Mouse (Mus musculus) left cerebral cortex, postnatal 4 days (tissue): ENCODE data around the gene Cds1. TPM values are rescaled to one million over a fixed set of nuclear protein-coding genes. Genes with fewer than 3 reads are reported as not detected.
A peak's percentile ranks its signal among the peaks of the same experiment; 100 is the strongest.

ENCODE experiments used
- DNase-seq: peaks from one replicate; pipeline ENCODE4 v3.0.0-alpha.2; 2022
- intact Hi-C: fragments of 180-260 bp; cut with DNase I; formaldehyde crosslinking; loops from one replicate; pipeline ENCODE4 v1.15.1; 2025
- total RNA-seq, 2 experiments: library from RNA; stranded (reverse); gene quantifications; 2 replicates each; pipeline ENCODE4 v1.2.3; 2021

Cds1 gene
- total RNA-seq, result 10 to 100 TPM; 20.1 to 25.1 TPM

DNA sequence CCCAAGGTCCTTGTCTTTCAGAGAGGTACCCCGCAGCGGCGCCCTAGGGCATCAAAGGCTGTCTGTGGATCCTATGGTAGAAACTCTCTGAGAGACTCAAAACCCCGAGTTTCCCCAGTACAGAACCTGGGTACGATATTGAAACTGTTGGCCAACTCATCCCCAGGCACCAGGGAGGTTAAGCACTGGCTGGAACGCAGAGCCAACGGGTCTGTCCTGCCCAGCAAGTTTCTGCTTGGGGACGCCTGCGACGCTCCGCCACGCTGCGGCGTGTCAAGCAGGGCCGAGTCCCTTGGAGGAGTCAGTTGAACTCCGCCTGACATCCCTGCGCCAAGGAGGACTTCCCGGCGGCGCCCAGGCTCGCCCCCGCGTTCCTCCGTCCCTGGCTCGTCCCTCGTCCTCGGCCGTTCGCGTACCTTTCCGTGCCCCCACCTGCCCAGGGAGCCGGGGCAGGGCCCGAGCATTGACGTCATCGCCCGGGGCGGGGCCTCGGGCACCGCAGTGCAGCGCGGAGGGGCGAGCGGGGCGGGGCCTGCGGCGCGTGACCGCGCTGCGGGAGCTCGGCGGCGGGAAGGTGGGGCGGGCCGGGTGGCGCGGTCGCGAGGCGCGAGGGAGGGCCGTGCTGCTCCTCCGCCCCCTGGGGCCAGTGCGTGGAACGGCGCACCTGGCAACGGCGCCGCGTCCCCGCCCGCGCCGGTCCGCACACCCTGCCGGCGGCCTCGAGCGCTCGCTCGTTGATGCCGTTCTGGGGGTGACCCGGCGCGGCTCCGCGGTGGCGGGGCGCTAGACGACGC, at the start of gene Cds1:
Gene Cds1 (plus strand): TSS at position 577 of the 794 bp plus-strand sequence.
- intact Hi-C loops, result no loop called here
- peak; percentile 56 for DNase-seq

DNA sequence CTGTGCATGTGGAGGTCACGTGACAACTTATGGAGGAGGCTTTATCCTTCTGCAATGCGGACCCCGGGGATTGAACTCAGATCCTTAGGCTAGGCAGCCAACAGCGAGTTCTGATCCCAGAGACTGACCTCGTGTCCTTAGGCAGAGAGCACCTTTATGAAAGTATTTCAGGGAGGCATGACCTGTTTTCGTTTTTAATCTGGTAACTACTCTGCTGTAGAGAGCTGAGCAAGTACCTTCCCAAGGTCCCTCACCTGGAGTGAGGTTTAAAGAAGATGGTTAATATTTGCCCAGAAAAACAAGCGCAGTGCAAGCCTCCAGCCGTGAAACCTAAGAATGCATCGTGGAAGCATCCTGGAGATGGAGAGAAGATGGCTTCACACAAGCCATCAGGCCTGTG, 40.7 kb upstream of the Cds1 start:
- intact Hi-C loops, result no loop called here
- no peak for DNase-seq

GRCm38 (mm10) chr5:101724756-101725155, 40.2 kb upstream of the Cds1 start:
- no peak for DNase-seq
- intact Hi-C loops, result no loop called here

DNA sequence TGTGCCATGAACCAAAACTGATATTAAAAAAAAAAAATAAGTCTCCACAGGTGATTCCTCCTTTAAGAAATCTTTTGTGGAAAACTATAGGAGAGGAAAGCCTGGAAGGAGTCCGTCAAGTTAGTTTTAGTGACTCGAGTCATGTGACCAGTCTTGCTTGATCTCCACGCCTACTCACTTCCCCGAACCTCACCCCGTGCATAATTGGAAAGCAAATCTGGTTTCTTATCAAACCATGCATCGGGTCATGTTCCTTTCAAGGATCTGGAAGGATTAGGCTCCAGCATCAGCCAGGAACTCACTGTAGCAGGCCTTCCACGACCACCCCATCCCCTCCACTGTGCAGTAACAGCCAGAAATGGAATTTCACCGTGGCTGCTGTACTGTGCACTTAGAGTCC, 39.2 kb upstream of the Cds1 start:
- no peak for DNase-seq
- intact Hi-C loops, result no loop called here

GRCm38 (mm10) chr5:101726371-101726770, 38.6 kb upstream of the Cds1 start:
- DNase-seq, result no peak
- intact Hi-C loops, result no loop called here

GRCm38 (mm10) chr5:101728304-101728905, 36.5 kb upstream of the Cds1 start:
- intact Hi-C loops, result no loop called here
- no peak for DNase-seq

DNA sequence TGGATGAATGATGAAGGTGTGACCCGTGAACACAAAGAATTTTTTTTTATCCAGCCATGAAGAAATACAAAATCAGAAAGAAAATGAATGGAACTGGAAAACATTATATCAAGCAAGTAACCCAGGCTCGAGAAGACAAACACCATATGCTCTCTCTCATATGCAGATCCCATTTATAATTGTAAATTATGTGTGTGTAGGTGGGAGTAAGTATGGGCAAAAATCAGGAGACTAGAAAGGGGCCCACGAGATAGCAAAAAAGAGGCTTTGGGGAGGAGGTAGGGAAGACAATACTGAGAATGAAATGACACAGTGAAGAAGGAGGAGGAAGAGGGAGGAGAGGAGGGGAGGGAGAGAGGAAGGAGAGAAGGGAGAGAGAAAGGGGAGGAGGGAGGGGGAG, 27.6 kb upstream of the Cds1 start:
- intact Hi-C loops, result no loop called here
- no peak for DNase-seq

DNA sequence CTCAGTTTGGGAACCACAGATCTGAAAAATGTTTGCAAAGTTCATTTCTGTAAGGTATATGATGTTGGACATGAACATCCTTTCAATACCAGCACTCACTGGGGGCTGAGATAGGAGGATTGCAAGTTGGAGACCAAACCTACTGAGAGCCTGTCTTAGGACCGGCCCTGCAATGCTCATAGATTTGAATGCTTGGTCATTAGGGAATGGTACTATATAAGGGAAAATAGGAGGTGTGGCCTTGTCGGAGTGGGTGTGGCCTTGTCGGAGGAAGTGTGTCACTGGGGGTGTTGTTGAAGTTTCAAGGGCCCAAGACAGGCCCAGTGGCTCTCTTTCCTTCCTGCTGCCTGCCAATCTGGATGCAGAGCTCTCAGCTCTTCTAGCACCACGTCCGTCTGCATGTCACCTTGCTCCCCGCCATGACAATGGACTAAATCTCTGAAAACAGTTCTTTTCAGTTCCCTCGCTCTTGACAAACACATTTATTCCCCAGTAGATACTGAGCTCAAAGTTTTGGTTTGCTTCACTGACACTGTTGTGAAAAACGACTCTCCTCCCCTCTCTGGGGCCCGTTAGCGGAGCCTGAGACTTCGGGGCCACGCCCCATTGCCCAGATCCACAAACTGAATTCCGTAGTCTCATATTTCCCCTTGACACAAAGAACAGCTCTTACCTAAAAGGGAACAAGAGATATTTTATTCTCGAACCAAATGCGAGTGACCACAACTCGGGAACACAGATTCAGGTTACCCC, 24.3 kb upstream of the Cds1 start:
- DNase-seq, result no peak
- intact Hi-C loops, result no loop called here

DNA sequence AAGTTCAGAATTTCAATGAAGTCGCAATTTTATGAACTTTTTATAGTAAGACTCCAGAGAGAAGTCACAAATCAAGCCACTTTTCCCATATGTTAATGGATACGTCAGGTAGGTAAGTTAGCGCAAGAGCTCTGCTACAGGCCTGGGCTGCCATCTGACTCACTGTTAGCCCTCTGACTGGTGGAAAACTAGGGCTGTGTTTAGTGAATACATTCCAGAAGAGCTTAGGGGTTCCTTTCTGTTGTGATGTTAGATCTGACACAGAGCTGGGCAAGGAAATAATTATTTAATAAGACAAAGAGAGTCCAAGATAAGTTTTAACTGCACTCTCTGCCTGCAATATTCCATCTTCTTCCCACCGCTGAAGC, 23.7 kb upstream of the Cds1 start:
- intact Hi-C loops, result no loop called here
- no peak for DNase-seq

DNA sequence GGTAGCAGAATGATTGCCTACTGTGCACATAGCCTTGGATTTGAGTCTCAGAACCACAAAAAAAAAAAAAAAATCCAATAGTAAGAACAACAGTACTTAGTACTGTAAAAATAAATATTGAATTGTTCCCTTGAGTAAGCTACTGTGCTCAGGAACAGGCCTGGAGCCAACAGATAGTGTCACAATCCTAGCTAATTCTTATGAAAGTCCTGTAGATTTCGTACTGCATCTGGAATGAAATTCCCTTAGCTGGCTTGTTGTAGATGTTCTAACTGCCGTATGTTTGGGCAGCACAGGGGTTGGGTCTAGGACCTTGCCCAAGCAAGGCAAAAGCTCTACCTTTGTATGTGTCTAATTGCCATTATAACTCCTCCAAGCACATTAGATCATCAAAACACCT, 22.9 kb upstream of the Cds1 start:
- intact Hi-C loops, result no loop called here
- DNase-seq, result no peak

- intact Hi-C loops, result no loop called here
- DNase-seq, result no peak
These were observed 22.5 kb upstream of the Cds1 start for GRCm38 (mm10) chr5:101742425-101742824.

DNA sequence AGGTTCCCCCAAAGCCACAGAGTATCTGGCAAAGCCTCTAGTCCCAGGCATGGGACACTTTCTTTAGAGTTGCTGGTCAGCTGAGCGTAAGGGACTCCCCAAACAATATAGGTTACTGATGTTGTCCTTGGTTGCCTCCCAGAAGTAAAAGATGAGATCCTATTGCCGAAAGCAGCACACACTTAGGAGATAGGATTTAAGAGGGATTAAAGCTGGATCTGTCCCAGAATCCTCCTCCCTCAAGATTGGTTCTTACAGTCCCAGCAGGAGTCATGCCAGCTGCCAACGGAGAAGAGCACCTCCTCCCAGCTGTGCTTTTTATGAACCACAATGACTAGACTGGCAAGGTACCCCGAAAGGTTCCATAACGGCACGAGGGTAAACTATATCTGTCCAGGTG, 20.0 kb upstream of the Cds1 start:
- DNase-seq, result no peak
- intact Hi-C loops, result no loop called here

GRCm38 (mm10) chr5:101753680-101754079, 11.2 kb upstream of the Cds1 start:
- intact Hi-C loops, result no loop called here
- no peak for DNase-seq

GRCm38 (mm10) chr5:101757669-101758068, 7.3 kb upstream of the Cds1 start:
- intact Hi-C loops, result no loop called here
- no peak for DNase-seq

DNA sequence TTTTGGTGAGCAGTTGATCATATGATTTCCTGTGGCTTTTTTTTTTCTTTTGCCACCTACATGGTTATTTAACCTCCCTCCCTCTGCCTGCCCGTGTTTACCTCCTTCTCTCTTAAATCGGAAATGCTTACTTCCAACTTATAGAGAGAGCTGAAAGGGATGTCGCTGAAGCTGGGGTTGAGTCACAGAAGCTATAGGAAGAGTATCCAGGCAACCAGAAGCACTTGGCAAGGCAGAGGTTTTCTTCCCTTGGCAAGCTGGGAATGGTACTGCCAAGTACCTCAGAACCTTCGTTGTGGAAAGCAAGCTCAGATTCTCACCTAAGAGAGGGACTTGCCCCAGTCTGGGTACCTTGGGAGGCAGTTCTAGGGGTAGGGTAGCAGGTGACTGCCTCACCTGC, 3.2 kb upstream of the Cds1 start:
- intact Hi-C loops, result no loop called here

DNA sequence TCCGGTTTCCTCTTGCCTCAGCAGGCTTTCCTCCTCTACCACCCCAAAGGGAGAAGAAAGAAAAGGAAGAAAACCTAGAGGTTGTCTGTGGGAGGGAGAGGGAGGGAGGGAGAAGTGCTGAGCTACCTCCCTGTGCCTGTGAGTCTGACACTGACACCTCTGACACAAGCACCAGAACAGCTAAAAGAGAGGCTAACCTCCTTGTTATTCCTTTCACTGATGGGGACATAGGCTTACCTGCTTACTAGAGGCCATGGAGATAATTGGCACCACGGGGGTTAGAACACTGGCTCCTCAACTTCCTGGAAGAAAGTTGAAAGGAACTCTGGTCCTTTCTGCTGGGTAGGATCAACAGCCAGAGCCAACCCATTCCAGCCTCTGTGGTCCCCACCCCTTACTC, 1.4 kb upstream of the Cds1 start:
- no peak for DNase-seq
- intact Hi-C loops, result no loop called here

More for the DNA sequence above, 3.2 kb upstream of the Cds1 start:
- no peak for DNase-seq

GRCm38 (mm10) chr5:101765390-101765901, 516 bp downstream of the Cds1 start:
- intact Hi-C loops, result no loop called here
- DNase-seq, result peak; percentile 14

DNA sequence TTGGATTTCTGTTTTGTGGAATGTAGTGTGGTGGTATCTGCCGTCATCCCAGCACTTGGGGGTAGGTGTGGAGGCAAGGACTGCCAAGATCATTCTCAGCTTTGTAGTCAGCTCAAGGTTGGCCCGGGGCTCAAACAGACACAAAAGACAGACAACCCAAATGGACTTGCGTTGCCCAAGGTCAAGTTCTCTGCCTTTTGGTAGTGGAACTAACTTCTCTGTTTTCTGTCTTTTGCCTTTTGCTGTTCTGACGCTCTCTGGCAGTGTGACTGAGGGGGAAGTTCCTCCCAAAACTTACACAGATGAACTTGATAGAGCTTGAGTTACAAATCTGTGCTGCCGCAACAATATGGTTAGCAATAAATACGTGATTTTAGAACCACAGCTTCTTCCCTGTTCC, 1.3 kb downstream of the Cds1 start:
- intact Hi-C loops, result no loop called here

GRCm38 (mm10) chr5:101767086-101767485, 2.2 kb downstream of the Cds1 start:
- no peak for DNase-seq
- intact Hi-C loops, result no loop called here

More for the DNA sequence above, 1.3 kb downstream of the Cds1 start:
- DNase-seq, result no peak

GRCm38 (mm10) chr5:101767486-101767885, 2.6 kb downstream of the Cds1 start:
- DNase-seq, result no peak
- intact Hi-C loops, result no loop called here

GRCm38 (mm10) chr5:101768558-101768957, 3.6 kb downstream of the Cds1 start:
- DNase-seq, result no peak
- intact Hi-C loops, result no loop called here

DNA sequence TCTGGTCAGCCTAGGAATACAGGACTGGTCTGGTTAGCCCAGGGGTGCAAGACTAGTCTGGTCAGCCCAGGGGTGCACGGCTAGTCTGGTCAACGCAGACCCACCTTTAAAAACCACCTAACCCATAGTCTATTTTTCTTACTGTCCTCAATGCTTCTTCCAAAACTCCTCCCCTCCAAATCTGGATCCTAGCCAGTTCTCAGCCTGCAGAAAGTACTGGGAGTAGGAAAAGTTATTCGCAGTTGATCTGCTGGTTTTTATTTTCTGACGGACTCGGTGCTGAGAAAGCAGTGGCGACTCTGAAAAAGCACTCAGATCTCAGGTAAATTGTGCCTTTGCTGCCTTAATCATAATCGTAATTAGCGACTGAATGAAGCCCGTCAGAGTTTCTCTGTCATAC, 7.7 kb downstream of the Cds1 start:
- intact Hi-C loops, result no loop called here
- DNase-seq, result no peak
